Mouse (Mus musculus) erythroblast, embryonic 14.5 days (primary cell): ENCODE data around the gene Atg16l1.

ENCODE experiments used
- GATA1 ChIP-seq: IDR thresholded peaks from 2 replicates; pipeline ENCODE4 v1.6.1; 2012; ENCODE audit warnings: low read length, inconsistent platforms, mixed read lengths
- TAL1 ChIP-seq: IDR thresholded peaks from 3 replicates; pipeline ENCODE4 v1.6.1; 2012; ENCODE audit warnings: low read length, inconsistent platforms, mixed read lengths

DNA sequence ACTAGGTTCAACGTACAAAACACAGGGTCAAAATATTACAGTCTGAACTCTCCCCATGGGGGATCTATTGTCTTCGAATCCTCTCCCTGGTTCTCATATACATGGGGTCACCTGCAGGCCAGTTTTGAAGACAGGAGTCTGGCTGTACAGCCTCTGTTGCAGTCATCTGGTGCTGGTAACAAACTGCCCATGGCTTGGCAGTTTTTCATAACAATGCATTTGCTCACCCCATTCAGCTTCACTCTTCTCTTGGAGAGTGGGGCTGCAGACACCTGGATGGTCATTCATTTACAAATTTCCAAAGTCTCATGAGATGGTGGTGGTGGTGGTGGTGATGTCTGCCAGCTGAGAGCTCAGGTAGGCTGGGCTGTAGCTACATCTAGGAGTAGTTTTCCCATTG, 26.6 kb upstream of the Atg16l1 start:
- no peak for TF ChIP-seq GATA1
- no peak for TF ChIP-seq TAL1
